Mouse (Mus musculus): Measurements from ENCODE around the gene Endou. TPM values are rescaled to one million over a fixed set of nuclear protein-coding genes. Genes with fewer than 3 reads are reported as not detected.

The Endou gene
- polyA plus RNA-seq, 1 experiment from 2014 or later = 0.17 TPM

DNA sequence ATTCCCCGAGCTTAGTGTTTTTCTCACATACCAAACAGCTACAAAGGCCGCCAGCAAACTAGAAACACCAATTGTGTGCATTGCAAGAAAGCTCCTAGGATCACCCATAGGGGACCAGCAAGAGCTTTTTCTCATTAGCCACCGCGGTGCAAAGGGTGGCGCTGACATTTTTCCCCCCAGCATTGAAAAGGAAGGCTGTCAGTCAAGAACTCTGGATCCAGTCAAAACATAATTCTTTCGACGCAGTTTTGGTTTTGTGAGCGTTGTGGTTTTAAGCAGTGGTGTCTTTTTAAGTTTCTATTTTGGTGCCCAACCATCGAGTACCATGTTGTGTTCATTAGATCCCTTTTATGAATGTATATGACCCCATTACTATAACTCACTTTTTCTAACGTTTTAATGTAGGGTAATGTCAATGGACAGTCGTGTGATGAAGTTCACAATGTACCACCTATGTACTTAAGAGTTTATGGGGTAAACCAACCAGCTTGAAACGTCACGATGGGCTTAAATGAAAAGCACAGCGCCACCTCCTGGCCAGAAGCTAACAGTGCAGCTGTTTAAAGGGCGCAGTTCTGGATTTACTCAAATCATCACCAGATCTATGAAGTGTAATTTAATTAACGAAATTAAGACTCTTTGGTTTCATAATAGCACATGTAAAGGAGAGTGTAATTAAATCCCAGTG, 66.0 kb downstream of the Endou start:
- ATAC-seq (no peak), DNase-seq (ENCODE audit: low read depth, low spot score) (no peak)
- TF ChIP-seq CTCF (IDR thresholded peaks at IDR 0.05) = peak; percentile 92
- in situ Hi-C loops (cut with MboI; ENCODE audit: low pct_unique_long_range_greater_than_20kb) = loop anchor here (5.0 to 25.0 kb wide), 3 partner anchors 428 to 703 kb away; no protein-coding TSS in a partner anchor
- ChIA-PET POLR2A (interaction anchor here (0.7 kb wide), 1 partner anchor 320 kb away, joined by 3 read pairs; no protein-coding TSS in a partner anchor), CTCF (interaction anchor here (0.6 to 3.8 kb wide), 13 partner anchors 8 to 1139 kb away, joined by 3 to 25 read pairs (median 7); partner anchors contain the start of gene Tmem106c)
- no peaks in the 10 kb centered on the region for H3K27me3 ChIP-seq

DNA sequence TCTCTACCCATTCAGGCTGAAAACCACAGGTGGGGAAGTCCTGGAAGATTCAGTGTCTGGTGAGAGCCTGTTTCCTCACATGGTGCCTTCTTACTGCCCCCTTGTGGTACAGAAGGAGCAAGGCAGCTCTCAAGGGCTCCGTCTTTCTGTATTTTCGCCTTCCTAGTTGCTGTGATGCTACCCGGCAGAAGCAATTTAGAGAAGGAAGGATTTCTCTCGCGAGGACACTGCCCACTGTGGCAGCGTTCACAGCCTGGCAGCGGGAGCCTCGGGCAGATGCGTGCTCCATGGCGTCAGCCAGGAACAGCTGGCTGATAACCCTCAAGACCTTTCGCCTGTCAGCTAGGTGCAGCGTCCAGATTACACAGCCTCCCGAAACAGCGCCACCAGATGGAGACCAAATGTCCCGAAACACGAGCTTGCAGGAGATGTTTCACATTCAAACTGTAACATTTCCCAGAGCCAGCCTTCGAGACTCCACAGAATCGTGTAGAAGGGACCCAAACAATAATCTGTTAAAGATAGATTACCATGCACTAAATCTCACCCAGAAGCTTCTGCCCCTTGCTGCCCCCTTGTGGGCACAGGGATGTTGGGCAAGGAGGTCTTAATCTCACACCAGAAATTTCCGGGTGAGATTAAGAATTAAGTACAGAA, 67.3 kb downstream of the Endou start:
- in situ Hi-C loops (cut with MboI; ENCODE audit: low pct_unique_long_range_greater_than_20kb) = loop anchor here (25.0 kb wide), 1 partner anchor 702 kb away; no protein-coding TSS in a partner anchor
- ChIA-PET POLR2A (no interaction called here), CTCF (interaction anchor here (0.6 to 3.4 kb wide), 15 partner anchors 9 to 995 kb away, joined by 3 to 24 read pairs (median 4); partner anchors contain the start of gene Tmem106c)
- DNase-seq (ENCODE audit: low read depth, low spot score) (peak; percentile 28), ATAC-seq (peak; percentile 84)
- H3K27me3 ChIP-seq = no peaks in the 10 kb centered on the region
- peak; percentile 84 for TF ChIP-seq CTCF (IDR thresholded peaks at IDR 0.05)

Other genes with a start within 250 kb of the Endou start
- gene Rpap3, start 25.5 kb downstream of the Endou start, polyA plus RNA-seq (2021) = 32.9 TPM
- 22.4 TPM for gene Rapgef3, start 36.6 kb upstream of the Endou start, polyA plus RNA-seq (2021)
- 134 TPM for gene Slc48a1, start 47.2 kb upstream of the Endou start, polyA plus RNA-seq (2021)
- 210 TPM for gene Hdac7, start 113.2 kb upstream of the Endou start, polyA plus RNA-seq (2021)
- 47.9 TPM for gene Vdr, start 179.3 kb upstream of the Endou start, polyA plus RNA-seq (2021)
- gene Tmem106c, start 232.9 kb upstream of the Endou start, polyA plus RNA-seq (2021) = 118 TPM

All from Patski (cell line).